Mouse (Mus musculus): Measurements from ENCODE around the gene A830031A19Rik.

Gene A830031A19Rik

DNA sequence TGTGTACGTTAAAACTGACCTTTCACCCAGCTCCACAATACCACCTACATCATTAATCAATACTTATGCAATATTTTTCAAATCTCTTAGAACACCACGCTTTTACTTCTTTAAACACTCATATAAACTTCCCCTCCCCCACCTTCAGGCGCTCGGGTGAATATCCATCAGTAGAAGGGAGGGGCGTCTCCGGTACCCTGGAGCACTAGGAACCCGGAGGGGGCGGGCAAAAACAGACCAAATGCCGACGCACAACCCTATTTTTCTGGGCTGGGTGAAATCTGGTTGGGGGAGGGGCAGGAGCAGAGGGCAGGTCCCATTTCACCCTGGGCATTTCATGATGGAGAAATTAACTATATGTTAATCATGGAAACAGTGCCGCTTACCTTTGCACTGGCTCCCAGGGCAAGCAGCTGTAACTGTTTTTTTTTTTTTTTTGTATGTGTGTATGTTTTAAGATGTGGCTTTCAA is at the start of gene A830031A19Rik:
Gene A830031A19Rik, minus strand, starts transcription at position 421 of the 471 bp plus-strand sequence.
- no peak for DNase-seq (ENCODE audit: low spot score)

DNA sequence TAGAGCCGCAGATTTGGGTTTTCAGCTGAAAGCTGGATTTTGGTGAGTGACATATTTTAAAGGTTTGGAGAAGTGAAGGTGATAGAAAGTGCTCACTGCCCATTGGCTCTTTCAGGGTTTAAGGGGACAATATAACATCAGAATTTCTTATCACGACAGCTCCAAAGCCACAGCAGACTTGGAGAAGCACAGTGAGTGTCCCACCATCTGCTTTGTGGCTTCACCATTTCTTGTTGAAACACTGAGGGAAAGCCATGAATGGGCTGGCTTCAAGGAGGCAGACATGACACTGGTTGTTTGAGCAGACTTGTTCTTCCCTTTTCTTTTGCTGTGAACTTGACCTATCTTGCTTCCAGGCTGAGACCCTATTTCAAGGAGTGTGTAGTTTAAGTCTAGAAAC is 49.1 kb upstream of the A830031A19Rik start:
- DNase-seq (ENCODE audit: low spot score), result no peak

DNA sequence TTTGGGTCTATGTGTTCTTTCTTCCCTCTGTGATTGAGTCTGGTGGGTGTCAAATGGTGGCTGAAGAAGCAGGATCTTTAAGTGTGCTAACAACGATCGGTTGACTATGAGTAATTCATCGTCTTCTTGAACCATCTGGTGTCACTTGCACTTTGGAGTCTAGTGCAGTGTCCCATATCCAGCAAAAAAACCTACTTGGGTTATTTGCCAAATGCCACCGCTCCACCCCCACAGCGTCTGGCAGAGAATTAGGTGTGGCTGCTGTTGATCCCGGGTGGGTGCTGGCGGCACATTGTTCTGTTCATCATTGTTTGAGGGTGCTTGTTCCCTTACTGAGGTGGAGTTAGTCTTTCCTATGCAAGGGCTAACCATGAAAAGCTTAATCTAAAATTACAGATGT is 48.0 kb upstream of the A830031A19Rik start:
- no peak for DNase-seq (ENCODE audit: low spot score)

DNA sequence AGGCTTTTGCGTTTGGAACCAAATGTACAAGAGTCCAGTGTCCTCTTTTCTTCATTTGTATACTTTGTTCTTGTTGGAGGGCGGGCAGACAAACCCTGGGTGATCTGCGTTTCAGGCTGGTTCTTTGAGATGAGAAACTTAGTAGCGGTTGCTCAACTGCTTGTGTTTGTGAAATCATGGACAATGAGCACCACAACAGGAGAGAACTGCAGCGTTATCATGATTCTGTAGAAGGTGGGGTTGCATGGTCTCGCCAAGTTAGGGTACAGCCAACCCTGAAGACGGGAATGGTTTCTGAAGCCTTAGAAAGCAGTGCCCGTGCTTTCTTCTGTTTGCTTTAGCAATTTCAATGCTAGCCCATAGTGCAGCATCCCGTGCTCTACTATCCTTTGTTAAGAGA is 46.3 kb upstream of the A830031A19Rik start:
- no peak for DNase-seq (ENCODE audit: low spot score)

DNA sequence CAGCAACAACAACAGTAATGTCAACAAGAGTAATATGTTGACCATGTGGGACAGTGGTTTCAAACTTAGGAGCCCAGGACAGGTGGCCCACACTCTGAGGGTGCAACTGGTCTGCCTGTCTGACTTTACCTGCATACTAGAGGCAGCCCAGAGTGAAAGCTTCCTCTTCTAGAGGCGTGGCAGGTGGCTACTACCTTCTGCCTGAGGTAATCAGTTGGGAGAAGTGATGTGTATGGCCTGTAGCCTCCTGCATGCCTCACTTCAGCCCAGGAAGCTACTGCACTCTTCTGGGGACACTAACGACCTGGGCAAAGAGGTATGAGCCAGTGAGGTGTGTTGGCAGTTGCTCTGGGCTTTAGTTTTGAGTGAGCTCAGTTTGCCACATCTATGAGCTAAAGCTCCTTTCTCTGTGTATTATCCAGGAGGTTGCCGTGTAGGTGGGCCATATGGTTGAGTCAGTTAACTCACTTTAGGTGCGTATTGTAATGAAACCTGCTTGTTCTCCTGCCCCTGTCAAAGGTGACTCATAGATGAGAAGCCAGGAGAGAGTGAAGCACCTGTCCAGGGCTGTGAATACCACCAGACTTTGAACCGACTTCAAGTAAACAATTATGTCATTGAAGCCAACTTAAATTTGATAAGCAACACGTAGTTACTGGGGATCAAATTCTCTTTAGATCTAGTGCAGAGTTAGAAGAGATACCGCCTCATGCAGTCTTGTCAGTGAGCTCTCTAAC is 41.9 kb upstream of the A830031A19Rik start:
- no peak for DNase-seq (ENCODE audit: low spot score)

DNA sequence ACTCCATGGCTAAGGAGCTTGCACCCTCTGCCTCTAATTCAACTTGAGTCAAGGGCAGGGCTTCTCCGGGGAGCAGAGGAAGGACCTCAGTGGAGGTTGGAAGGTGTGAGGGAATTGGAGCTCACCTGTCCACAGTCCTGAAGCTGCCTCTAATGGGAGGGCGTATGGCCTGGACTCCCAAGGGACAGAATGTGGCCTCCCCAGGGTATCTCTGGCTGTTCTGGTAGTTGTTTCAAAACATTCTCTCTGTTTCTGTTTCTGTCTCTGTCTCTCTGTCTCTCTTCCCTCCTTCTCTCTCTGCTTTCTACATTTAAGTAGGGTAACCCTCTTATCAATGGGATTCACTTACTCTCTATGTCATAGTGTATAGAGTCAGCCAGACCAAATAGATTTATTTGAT is 41.2 kb upstream of the A830031A19Rik start:
- DNase-seq (ENCODE audit: low spot score), result no peak

DNA sequence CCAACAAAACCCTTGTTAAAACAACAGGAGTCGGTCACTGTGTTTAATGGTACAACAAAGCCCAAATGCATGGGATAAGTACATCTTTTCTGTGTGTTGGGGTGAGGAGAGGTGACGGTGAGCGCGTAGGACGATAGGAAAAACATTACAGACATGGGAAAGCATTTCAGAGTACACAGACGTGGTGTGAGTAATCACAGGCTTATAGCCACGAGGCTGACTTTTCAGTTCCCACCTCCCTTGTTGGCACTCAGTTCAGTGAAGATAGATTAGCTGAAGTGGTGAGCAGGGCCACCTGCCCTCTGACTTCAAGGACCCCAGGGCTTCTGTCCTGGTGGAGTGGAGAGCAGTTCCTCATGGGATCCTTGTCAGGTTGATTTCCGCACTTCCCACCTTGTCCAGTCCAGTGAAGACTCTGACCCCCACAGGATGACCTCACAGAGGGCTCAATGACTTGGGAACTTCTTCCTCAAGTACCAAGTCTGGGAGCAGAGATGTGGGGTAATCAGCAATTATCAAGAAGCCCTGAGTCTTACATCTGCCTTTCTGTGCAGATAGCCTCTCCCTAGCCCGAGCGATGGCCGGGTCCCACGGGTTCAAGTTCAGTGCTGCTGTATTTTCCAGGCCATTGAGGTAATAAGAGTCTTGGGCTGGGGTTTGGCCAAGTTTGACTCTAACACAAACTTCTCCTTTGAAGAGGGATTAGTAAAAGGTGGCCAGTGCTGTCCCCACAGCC is 40.3 kb upstream of the A830031A19Rik start:
- DNase-seq (ENCODE audit: low spot score), result no peak

DNA sequence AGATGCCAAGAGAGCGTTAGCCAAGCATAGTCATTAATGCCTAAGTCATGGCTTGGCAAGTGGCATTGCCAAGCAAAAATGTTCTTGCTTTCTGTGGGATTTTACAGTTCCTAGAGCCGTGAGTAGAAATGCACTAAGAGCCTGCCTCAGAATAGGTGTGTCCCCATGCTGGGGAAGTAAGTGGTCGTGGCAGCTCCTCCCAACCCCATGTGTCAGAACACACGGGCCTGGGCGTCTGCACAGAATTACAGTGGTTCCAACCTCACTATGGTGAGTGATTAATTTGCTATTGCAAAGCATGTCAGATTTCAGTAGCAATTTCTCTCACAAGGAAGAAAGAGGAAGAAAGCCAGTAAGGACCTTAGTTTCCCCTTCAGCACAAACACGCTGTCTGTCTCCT is 36.9 kb upstream of the A830031A19Rik start:
- DNase-seq (ENCODE audit: low spot score), result no peak

DNA sequence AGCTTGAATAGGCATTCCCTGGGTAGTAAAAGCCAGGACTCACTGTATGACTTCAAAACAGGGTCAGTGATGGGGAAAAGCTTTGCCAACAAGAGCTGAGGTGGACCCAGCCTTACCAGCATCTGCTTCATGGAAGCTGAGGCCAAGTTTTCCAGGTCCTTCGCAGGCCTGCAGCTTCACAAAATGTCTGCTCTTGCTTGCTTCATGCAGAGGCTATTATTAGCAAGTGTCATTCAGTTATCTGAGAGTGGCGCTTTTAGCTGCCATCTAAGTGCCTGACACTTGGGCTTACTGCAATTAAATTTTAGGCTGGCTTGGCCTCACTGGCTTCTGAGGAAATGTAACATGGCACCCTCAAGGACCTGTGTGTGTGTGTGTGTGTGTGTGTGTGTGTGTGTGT is 35.3 kb upstream of the A830031A19Rik start:
- no peak for DNase-seq (ENCODE audit: low spot score)

DNA sequence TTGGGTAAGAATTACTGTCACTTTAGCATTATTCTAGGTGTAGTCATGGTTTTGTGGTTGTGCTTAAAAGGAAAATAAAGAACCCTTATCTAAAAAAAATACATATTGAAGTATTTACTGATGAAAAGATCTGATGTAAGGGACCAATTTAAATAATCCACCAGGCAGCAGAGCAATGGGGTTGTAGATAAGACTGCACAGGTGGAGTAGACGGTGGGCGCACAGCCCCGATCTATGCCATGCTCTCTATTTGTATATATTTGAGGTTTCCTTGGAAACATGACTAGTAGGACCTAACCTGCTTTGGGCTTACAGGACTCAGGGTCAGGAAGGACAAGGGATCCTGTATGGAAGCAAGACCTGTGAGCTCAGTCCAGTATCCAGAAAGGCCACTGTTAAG is 34.5 kb upstream of the A830031A19Rik start:
- DNase-seq (ENCODE audit: low spot score), result no peak

DNA sequence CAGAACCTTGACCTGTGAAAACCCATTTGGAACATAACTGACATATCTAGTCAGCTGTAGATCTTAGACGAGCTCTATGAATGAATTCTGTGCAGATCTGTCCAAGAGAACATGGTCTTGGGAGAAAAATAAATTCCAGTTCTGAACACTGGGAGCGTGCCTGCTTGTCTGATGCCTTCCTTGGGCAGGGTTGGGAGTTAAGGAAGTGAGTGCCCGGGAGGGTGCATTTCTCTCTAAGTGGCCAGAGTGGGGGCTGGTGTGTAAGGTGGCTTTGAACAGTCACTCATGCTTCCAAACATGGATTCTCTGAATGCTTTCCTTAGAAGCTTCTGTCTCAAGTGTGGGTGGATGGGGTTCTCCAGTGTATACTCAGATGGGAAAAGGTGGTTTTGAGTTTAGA is 34.1 kb upstream of the A830031A19Rik start:
- no peak for DNase-seq (ENCODE audit: low spot score)

DNA sequence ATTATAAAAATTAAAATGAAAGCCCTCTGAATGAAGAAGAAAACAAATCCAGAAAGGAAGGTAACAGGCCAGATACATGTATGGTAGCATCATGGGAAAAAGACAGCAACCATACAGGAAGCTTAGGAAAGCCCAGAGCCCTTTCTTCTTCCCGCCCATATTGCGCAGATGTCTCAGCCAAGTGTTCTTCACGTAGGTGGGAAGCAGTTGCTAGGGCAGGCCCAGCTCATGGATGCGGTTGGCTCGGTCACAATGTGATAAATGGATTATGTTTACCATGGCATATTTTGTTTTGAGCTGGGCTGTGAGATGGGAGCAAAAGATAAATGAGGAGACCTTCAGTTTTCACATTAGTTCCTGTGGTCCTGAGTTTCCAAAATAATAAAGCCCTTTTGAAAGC is 32.6 kb upstream of the A830031A19Rik start:
- DNase-seq (ENCODE audit: low spot score), result no peak

DNA sequence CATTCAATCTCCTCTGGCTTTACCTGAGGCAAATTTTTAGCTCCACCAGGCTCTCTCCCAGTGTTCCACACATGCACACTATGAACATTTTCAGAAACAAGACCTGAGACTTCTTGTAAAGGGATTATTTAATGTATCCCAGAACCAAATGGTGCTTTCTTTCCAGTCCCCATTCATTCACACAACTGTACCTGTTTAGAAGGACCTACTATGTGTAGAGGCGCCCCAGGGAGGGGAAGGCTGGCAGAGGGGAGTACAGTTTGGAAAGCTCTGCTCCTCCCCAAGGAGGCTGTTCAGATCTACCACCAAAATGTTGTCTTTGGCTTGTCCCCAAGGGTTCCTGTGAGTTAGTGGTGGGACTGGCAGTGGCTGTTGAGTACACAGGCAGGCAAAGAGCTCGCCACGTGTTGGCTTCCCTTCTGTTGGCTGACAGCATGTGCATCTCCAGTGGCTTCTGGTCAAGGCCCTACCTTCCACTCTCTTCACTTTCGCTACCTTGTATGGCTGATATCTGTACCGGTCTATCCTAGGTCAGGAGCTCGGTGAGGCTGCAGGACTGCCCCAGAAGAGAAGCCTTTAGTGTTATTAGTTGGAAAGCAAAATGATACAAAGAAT is 28.4 kb upstream of the A830031A19Rik start:
- DNase-seq (ENCODE audit: low spot score), result no peak

DNA sequence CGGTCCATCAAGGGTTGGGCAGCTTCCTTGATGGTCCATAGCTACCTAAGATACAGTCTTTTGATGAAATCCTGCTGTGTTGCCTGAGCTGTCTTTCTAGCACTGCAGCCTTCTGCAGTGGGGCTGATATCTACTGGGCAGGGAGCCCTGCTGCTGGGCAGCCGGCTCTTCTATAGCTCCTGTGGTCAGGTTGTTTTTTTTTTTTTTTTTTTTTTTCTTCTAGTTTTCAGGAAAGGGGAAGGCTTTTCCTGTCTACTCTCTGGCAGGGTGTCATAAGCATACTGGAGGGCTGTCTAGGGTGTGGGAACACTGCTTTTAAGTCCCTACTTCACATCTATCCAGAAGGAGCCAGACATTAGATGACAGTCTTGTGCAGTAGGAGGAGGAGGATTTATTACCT is 27.5 kb upstream of the A830031A19Rik start:
- no peak for DNase-seq (ENCODE audit: low spot score)

DNA sequence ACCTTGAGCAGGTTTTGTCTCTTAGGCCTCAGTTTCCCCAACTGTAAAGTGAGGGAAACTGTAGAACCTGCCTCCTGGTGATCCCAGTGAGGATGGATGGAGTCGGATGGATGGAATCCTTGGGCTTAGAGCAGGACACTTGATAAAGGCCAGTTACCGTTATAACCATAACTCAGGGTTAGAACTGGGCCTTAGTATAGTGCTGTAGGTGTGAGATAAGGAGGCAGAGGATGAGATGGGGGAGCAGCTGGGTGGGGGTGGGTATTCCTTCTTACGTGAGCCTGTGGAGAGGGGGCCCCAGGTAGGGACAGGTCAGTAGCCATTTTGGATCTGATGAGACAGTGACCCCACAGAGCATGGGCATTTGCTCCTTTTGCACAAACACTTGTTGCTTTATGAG is 26.8 kb upstream of the A830031A19Rik start:
- no peak for DNase-seq (ENCODE audit: low spot score)

DNA sequence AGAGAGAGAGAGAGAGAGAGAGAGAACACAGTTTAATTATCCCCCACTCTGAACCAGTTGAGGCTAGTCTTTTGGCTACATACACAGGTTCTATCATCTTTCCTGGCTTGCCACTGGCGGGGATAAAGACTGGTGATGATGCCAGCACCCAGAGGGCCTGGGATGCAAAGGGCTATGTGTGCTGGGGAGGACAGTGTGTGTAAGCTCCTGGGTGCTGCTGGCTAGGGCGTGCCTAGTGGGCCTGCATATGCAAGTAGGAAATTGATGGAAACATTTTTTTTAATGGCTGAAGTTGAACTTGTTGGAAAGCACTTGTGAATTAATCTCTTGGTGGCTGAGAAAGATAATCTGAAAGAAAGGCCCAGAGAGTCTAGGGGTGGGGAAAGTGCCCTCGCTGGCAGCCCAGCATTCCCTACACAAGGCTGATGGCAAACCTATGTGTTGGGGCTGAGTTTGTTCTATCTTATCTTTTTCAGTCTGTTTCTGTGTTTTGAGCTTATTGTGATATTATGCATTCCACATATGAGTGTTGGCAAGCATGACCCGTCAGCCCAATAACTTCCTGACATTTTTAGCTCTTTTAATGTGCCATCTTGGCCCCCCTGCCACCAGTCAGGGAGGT is 25.7 kb upstream of the A830031A19Rik start:
- peak; percentile 33 for DNase-seq (ENCODE audit: low spot score)

DNA sequence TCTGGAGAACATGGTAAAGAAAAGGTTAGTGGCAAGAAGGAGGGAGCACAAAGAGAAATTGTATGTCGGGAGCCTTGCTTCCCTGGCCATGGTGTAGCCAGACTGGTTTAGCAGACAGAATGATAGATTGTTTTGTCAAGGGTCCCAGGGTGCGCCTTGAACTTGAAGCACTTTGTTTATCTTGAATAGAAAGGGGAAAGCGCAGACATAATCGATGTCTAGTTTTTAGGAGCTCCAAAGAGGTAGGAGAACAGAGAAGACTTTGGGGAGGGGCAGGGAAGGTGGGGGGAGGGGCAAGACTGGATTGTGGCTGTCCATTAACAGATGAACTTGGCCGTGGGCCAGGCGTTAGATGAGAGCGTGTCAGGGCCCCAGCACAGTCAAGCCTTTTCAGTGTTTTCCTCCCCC is 25.0 kb upstream of the A830031A19Rik start:
- DNase-seq (ENCODE audit: low spot score), result no peak

DNA sequence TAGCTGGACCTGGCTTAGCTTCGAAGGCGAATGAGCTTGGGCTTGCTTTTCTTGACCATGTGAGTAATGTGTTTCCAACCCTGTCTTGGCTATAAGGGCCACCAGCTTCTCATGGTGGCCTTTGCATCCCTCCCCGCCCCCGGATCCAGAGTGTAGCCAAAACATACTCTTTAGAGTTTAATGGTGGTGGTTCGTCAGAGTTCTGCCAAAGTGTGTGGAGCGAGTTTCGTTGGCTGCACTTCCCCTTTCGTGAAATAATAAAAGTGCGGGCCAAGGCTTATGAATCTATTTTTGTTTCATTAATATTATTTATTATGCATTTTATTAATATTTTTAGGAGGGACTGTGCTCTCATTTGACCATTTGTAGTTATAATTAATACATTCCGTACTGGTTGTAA is 24.4 kb upstream of the A830031A19Rik start:
- DNase-seq (ENCODE audit: low spot score), result no peak

DNA sequence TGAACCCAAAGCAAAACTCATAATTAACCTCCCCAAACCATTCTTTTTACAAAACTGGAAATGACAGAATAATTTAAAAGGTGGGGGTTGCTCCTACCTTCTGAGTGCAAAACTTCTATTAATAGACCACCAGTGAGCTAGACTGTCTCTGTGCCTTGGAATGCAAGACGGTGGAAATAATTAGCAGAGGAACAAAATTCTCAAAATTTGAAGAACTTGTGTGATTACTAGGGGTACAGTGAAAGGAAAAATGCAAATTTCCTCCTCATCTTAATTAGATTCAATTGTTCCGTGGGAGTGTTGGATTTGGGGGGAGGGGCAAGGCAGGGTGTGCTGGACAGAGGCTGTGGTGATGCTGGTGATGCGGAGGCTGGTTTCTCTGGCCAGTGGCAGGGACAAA is 23.8 kb upstream of the A830031A19Rik start:
- DNase-seq (ENCODE audit: low spot score), result no peak

DNA sequence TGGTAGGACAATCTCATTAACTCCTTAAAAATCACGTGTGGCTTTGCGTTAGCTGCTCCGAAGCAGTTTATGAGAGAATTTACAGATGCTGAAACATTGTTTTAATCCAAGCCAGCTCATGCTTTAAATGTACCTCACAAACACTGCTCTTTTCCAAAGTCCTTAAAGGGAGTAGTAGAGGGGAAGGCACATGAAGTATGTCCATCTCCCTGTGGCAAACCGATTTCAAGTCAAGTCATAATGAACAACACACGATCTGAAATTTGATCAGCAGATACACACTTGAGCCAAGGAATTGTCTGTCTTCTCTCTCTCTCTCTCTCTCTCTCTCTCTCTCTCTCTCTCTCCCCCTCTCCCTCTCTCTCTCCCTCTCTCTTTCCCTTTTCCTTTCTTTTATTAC is 23.2 kb upstream of the A830031A19Rik start:
- DNase-seq (ENCODE audit: low spot score), result no peak

DNA sequence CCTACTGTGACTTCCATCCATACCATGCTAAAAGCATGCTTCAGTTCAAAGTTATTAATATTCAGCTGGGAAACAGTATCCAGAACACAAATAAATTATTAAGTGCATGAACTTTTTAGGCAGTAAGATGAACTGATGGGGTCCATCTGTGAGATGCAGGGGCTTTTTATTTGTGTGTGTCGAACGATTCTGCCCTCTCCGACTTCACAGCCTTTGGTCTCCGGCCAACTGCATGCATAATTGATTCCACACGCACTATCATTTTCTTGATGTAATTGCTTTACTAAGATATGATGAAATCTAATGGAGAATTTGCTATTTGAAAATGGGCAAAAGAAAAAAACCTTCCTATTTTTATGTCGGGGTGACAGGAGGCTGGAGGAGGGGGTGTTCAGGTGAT is 22.2 kb upstream of the A830031A19Rik start:
- DNase-seq (ENCODE audit: low spot score), result no peak

DNA sequence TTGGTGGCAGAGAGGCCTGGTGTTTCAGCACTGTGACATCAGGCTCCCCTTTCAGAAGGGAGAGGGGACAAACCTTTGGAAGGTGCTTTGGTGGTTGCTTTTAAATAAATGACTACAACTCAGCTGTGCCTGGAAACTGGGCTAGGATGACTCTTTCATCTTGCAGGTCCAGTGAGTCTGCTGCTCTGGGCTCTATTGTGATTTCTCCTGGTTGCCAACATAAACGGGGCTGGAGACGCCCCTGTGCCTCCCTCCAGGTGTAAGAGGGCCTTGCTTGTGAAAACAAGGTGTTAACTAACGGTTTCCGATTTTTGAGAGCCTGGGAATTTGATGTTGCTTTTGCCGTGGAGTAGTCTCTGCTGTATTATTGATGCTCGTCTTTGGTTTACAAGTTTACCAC is 21.6 kb upstream of the A830031A19Rik start:
- DNase-seq (ENCODE audit: low spot score), result no peak
